Mouse (Mus musculus) heart, adult 9 months (tissue): Measurements from ENCODE around the gene Slc19a3.
"Not testable (repeated sequence)": the region's sequence is repeated elsewhere in the genome, so short reads cannot be mapped to it uniquely, and the experiment has no call there.

Source experiments
- DNase-seq, 2 experiments: peaks; one replicate each; pipeline ENCODE4 v3.0.0; 2022; ENCODE audit warnings: low spot score in 2 of 2

Gene Slc19a3

GRCm38 (mm10) chr1:83007471-83007870 lies 30.8 kb downstream of the Slc19a3 start:
- no peak for DNase-seq

GRCm38 (mm10) chr1:83006218-83007179 lies 31.7 kb downstream of the Slc19a3 start:
- no peak for DNase-seq

- not testable (repeated sequence) for DNase-seq
Observed at GRCm38 (mm10) chr1:83000306-83000705, 37.9 kb downstream of the Slc19a3 start, which contains the start of gene Gm47959. Gene Gm47959 (plus strand): TSS chr1:83000548.

- DNase-seq: no peak
Observed at GRCm38 (mm10) chr1:82993947-82994346, 44.3 kb downstream of the Slc19a3 start.

- DNase-seq: no peak
Observed at GRCm38 (mm10) chr1:82992093-82992492, 46.2 kb downstream of the Slc19a3 start.

GRCm38 (mm10) chr1:82991596-82991995 lies 46.7 kb downstream of the Slc19a3 start:
- DNase-seq: no peak

GRCm38 (mm10) chr1:82991062-82991461 lies 47.2 kb downstream of the Slc19a3 start:
- no peak for DNase-seq

GRCm38 (mm10) chr1:82987530-82988198 lies 50.6 kb downstream of the Slc19a3 start:
- DNase-seq: peak; percentile 11 to 66

- DNase-seq: no peak
Observed at GRCm38 (mm10) chr1:82986738-82987137, 51.5 kb downstream of the Slc19a3 start.

GRCm38 (mm10) chr1:82977840-82978239 lies 60.4 kb downstream of the Slc19a3 start:
- no peak for DNase-seq

GRCm38 (mm10) chr1:82975750-82976149 lies 62.5 kb downstream of the Slc19a3 start:
- no peak for DNase-seq

GRCm38 (mm10) chr1:82974342-82974741 lies 63.9 kb downstream of the Slc19a3 start:
- DNase-seq: no peak

- no peak for DNase-seq
Observed at GRCm38 (mm10) chr1:82973901-82974300, 64.3 kb downstream of the Slc19a3 start.

GRCm38 (mm10) chr1:82973244-82973643 lies 65.0 kb downstream of the Slc19a3 start:
- no peak for DNase-seq

- peak; percentile 18 to 21 for DNase-seq
Observed at GRCm38 (mm10) chr1:82972046-82972445, 66.2 kb downstream of the Slc19a3 start.

GRCm38 (mm10) chr1:82966413-82966812 lies 71.8 kb downstream of the Slc19a3 start:
- DNase-seq: no peak
